Mouse (Mus musculus) WW6 (cell line): Measurements from ENCODE around the gene Vmn1r226.

Experiments used
- DNase-seq: peaks from one replicate; pipeline ENCODE4 v3.0.0-alpha.2; 2013; ENCODE audit warnings: low read depth, low spot score

The Vmn1r226 gene

DNA sequence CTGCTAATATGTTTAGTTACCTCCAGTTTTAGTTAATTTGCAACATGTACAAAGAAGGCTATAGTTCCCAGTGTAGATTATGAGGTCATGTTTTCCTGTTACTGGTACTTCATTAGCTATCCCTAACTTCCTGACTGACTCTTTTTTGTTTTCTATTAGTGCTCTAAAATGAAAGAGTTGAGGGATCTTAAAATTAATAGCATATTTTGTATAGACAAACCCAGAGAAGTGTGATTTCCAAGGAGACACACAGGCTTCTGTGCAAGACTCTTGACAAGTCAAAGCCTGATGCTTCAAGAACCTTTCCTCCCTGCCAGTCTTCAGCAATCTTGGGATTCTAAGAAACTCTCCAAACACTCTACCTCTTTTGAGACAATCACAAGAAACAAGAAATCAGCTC, at the start of gene Vmn1r226:
Gene Vmn1r226 (plus strand): TSS at position 301 of the 400 bp plus-strand sequence.
- DNase-seq: no peak

DNA sequence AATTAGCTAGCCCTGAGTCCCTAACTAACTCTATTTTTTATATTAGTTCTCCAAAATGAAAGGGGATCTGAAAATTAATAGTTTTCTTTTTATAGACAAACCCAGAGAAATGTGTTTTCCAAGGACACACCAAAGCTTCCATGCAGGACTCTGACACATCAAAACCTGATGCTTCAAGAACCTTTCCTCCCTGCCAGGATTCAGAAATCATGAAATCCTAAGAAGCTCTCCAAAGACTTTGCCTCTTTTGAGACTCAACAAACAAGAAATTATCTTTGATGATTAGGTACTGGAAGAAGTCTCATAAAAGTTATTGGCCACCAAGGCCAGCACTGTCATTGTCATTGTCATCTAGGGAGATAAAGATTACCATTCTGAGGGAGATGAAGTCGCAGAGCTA, 46.9 kb downstream of the Vmn1r226 start, which contains the start of gene Vmn1r227:
Gene Vmn1r227 (plus strand): TSS at position 301 of the 400 bp plus-strand sequence.
- DNase-seq: no peak
